Mouse (Mus musculus): Measurements from ENCODE around the gene Gjb5. TPM values are rescaled to one million over a fixed set of nuclear protein-coding genes. Genes with fewer than 3 reads are reported as not detected.

Gjb5 gene
- not detected for total RNA-seq (2023)

DNA sequence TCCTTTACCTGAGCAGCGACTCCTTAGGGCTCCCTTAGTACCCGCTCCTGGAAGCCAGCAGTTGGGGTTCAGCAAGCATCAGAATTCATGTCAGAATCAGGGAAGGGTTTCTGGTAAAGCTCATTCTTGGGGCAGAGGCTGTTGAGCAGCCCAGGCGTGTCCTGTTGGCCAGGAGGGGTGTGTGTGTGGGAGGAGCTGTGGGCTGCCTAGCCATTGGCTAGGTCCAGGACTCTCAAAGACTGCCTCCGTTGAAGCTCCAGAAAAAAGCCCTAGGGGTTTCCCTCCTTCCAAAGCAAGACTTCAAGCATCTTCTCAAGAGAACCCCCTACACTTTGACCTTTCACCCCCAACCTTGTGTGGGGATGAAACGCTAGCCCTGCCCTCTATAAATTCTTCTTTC is at the start of gene Gjb5:
Gene Gjb5 (minus strand): TSS at position 164 of the 400 bp plus-strand sequence.

DNA sequence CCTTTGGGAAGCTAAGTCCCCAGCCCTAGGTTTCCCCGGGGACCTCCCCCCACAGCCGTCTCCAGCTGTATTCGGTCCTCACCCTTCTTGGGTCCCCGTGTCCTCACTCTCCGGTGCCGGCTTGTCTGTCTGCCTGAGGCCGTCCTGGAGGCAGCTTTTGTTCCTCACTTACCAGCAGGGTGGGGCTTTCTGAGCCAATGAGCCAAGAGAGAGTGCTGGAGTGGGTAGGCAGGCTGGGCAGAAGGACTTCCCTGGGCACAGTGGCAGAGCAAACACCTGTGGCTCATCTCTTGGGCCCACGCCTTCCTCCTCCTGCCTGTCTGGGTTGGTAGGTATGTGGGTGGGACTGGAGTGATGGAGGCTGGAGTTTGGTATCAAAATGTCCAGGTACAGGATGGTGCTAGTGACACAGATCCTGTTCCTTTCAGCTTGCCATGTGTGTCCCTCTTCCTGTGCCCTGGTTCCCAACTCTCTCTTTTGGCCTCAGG is 4.0 kb downstream of the Gjb5 start, which contains the start of gene Gjb4:
Gene Gjb4 (minus strand): TSS at position 131 of the 488 bp plus-strand sequence.

GRCm38 (mm10) chr4:127330181-127331100 is 27.5 kb downstream of the Gjb5 start, which contains the start of gene Gjb3:
TSS of gene Gjb3 (minus strand) at chr4:127330844.

GRCm38 (mm10) chr4:127313861-127314260 is 44.1 kb downstream of the Gjb5 start, which contains the start of gene Gja4:
TSS of gene Gja4 (minus strand) at chr4:127314039.

Other genes starting within 250 kb of the Gjb5 start
- gene Tmem35b, start 234.5 kb downstream of the Gjb5 start, total RNA-seq (2023), result 3.6 TPM
- gene Dlgap3, start 189.0 kb downstream of the Gjb5 start, total RNA-seq (2023), result 0.56 TPM
- 15.3 TPM for gene Smim12, start 114.4 kb downstream of the Gjb5 start, total RNA-seq (2023)
- gene Gja4, start 44.1 kb downstream of the Gjb5 start, total RNA-seq (2023), result not detected
- gene Gjb3, start 27.3 kb downstream of the Gjb5 start, total RNA-seq (2023), result not detected
- not detected for gene Gjb4, start 4.1 kb downstream of the Gjb5 start, total RNA-seq (2023)

Measured in CD4-positive naive resting alpha-beta T cell, adult 76 days (primary cell).